Mouse (Mus musculus) gastrocnemius, postnatal 14 days (tissue): ENCODE data around the gene B430305J03Rik. TPM values are rescaled to one million over a fixed set of nuclear protein-coding genes. Genes with fewer than 3 reads are reported as not detected.

Experiments used
- DNase-seq: peaks from one replicate; pipeline ENCODE4 v3.0.0; 2021; ENCODE audit warnings: mixed read lengths
- intact Hi-C: fragments of 180-260 bp; cut with DNase I; formaldehyde crosslinking; loops from one replicate; pipeline ENCODE4 v1.15.1; 2025; ENCODE audit warnings: low total_unique reads
- total RNA-seq, 2 experiments: library from RNA; stranded (reverse); gene quantifications; 2 replicates each; pipeline ENCODE4 v1.2.3; 2021

Gene B430305J03Rik
- total RNA-seq, 2 experiments from 2014 or later = 0.11 to 0.18 TPM

- intact Hi-C loops = no loop called here
- DNase-seq = no peak
Observed at GRCm38 (mm10) chr3:61358107-61358506, 7.6 kb downstream of the B430305J03Rik start.

DNA sequence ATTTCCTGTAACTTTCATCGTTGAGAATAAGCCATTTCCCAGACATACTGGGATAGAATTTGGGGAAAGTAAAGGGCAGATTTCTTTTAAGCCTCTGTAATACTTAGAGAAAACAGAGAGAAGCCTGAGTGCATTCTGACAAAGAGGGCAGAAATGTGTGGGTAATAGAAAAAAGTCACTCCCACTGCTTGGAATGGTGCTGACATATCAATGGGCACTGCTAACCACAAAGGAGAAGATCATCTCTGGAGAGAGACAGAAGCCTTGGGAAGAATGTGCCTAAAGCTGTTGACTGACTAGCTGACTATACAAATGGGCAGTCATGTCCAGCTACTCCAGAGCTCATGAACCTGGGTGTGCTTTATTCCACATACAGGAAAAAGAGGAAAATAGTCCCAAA lies 10.3 kb downstream of the B430305J03Rik start:
- intact Hi-C loops = no loop called here
- DNase-seq = no peak

GRCm38 (mm10) chr3:61349433-61349832 lies 16.3 kb downstream of the B430305J03Rik start:
- DNase-seq = no peak
- intact Hi-C loops = no loop called here

DNA sequence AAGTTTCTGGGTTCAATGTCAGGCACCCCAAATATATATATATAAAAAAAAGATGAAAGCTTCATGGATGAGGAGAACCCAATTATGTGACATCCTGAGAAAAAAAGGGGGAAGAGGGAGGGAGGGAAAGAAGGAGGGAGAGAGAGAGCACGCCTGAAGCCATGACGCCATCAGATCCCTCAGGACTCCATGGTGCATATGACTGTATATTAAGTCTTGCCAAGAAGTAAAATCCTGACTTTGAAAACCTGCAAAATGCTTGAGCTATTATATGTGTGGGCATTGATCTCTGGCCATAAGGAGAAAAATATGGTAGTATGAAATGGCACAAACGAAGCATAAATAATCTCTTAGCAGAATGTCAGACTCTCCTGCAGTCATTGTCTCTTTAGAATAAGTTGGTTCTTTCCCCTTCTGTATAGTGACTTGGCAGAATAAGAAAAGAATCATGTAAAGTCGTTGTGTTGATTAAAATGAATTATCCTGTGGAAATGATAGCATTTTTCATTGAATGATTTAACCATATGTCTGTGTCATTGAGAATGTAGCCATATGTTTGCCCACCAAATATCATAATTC lies 17.6 kb downstream of the B430305J03Rik start:
- intact Hi-C loops = no loop called here
- no peak for DNase-seq

- intact Hi-C loops = no loop called here
Observed at GRCm38 (mm10) chr3:61345636-61346035, 20.1 kb downstream of the B430305J03Rik start.

DNA sequence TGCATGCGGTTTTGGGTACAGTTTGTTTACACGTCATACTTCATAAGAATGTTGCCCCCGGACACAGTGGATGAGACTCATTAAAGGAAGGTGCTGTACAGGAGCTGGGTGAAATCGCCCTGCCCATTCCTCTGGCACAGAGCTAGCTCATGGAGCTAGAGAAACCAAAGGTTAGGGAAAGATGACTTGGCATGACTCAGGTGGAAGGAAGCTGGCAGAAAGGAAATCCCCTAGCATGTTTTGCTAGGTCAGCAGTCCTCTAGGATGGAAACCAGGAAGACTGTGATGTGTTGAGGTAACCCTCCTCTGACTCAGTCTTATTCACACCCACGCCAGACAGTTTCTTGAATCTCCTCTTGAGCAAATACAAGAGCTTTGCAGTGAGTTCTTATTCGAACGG lies 21.7 kb downstream of the B430305J03Rik start:
- no peak for DNase-seq
- intact Hi-C loops = no loop called here

More at GRCm38 (mm10) chr3:61345636-61346035, 20.1 kb downstream of the B430305J03Rik start:
- no peak for DNase-seq

GRCm38 (mm10) chr3:61340321-61340720 lies 25.4 kb downstream of the B430305J03Rik start:
- no peak for DNase-seq
- intact Hi-C loops = no loop called here

GRCm38 (mm10) chr3:61337230-61337629 lies 28.5 kb downstream of the B430305J03Rik start:
- DNase-seq = no peak
- intact Hi-C loops = no loop called here

GRCm38 (mm10) chr3:61336205-61336604 lies 29.5 kb downstream of the B430305J03Rik start:
- intact Hi-C loops = no loop called here
- no peak for DNase-seq

GRCm38 (mm10) chr3:61321632-61322031 lies 44.1 kb downstream of the B430305J03Rik start:
- intact Hi-C loops = no loop called here
- no peak for DNase-seq

- intact Hi-C loops = no loop called here
- DNase-seq = no peak
Observed at GRCm38 (mm10) chr3:61320031-61320430, 45.7 kb downstream of the B430305J03Rik start.

- no peak for DNase-seq
- intact Hi-C loops = no loop called here
Observed at GRCm38 (mm10) chr3:61315002-61315401, 50.7 kb downstream of the B430305J03Rik start.

Other genes with a start within 250 kb of the B430305J03Rik start
- gene Rap2b, start 4.3 kb downstream of the B430305J03Rik start, total RNA-seq = 1 to 10 TPM; 2.6 to 3.9 TPM